Mouse (Mus musculus) lung, embryonic 14.5 days (tissue): ENCODE results near the gene Gm11146. TPM values are rescaled to one million over a fixed set of nuclear protein-coding genes. Genes with fewer than 3 reads are reported as not detected.

Experiments used
- ATAC-seq: fragments of 200-750 bp; cut with Nextera tagmentation; 2 replicates; pipeline ENCODE4 v1.8.0; 2017; ENCODE audit warnings: mild to moderate bottlenecking, moderate TSS enrichment, moderate library complexity; ENCODE audit not compliant: insufficient read depth
- DNase-seq: peaks from one replicate; pipeline ENCODE4 v3.0.0-alpha.2; 2015
- H3K27ac ChIP-seq: fragments of 300-500 bp; sonication (generic); 2 replicates; pipeline ENCODE4 v1.5.1; 2014; ENCODE audit warnings: low read depth, mild to moderate bottlenecking, moderate library complexity
- H3K27me3 ChIP-seq: fragments of 300-500 bp; sonication (generic); 2 replicates; pipeline ENCODE4 v1.6.1; 2014; ENCODE audit warnings: low read length, control low read depth; ENCODE audit not compliant: insufficient read depth
- H3K36me3 ChIP-seq: fragments of 300-500 bp; sonication (generic); 2 replicates; pipeline ENCODE4 v1.6.1; 2014; ENCODE audit warnings: control low read depth; ENCODE audit not compliant: insufficient read depth
- H3K4me1 ChIP-seq: fragments of 300-500 bp; sonication (generic); 2 replicates; pipeline ENCODE4 v1.6.1; 2014; ENCODE audit warnings: antibody characterized with exemption, control low read depth; ENCODE audit not compliant: insufficient read depth
- H3K4me2 ChIP-seq: fragments of 300-500 bp; sonication (generic); 2 replicates; pipeline ENCODE4 v1.6.1; 2014; ENCODE audit warnings: mild to moderate bottlenecking
- H3K4me3 ChIP-seq: fragments of 300-500 bp; sonication (generic); 2 replicates; pipeline ENCODE4 v1.5.1; 2014; ENCODE audit warnings: low read depth, low read length
- H3K9ac ChIP-seq: fragments of 300-500 bp; sonication (generic); 2 replicates; pipeline ENCODE4 v1.6.1; 2014
- H3K9me3 ChIP-seq: fragments of 300-500 bp; sonication (generic); 2 replicates; pipeline ENCODE4 v1.6.1; 2016; ENCODE audit warnings: low read depth, low read length, control low read depth
- CTCF ChIP-seq: IDR thresholded peaks from 2 replicates; pipeline ENCODE4 v1.5.1; 2016; ENCODE audit warnings: antibody characterized with exemption, low read depth
- WGBS: fragments of 180-500 bp; shearing (Covaris S2); extraction: QIAGEN DNeasy Blood & Tissue Kit; methylation state at CpG from one replicate; pipeline ENCODE4 v1.1.7; 2014; 5-methylcytosine and 5-hydroxymethylcytosine counted together
- microRNA counts: library from miRNA; unstranded; fragments of <30 nt; microRNA quantifications from one replicate; lab custom pipeline; 2016
- microRNA-seq: library from miRNA; unstranded; fragments of <30 nt; microRNA quantifications from one replicate; pipeline ENCODE4, GENCODE M21; 2016; ENCODE audit warnings: borderline number of aligned reads
- polyA plus RNA-seq: library from polyadenylated mRNA; unstranded; fragments of >200 nt; fragmentation: Nextera tagmentation; extraction: Ambion mirVana; gene quantifications from 2 replicates; pipeline ENCODE4 v1.2.1, GENCODE M21; 2014

The Gm11146 gene
- polyA plus RNA-seq, 1 experiment from 2014 or later: not detected

DNA sequence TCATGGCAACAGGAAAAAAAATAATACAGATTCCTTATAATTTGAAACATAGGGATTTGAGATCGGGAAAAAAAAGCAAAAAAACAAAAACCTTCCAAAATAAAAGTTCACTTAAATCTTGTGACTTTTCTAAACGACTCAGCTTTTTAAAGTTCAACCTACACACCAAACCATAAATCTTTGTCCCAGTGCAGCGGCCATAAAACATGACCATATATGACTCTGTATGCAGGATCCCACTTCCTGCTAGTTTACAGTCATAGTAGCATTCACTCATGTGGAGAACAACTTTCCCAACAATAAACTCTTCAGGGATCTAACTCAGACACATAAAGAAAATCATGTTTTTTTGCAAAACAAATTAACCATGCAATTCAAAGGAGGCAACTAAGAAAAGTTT, 39.0 kb downstream of the Gm11146 start:
- Histone ChIP-seq H3K27ac (no peak overlapping the region), H3K36me3 (no peaks in the 10 kb centered on the region), H3K9me3 (no peaks in the 10 kb centered on the region), H3K9ac (no peak overlapping the region), H3K4me1 (no peaks in the 10 kb centered on the region), H3K27me3 (no peaks in the 10 kb centered on the region), H3K4me3 (no peak overlapping the region), H3K4me2 (no peak overlapping the region)
- no peak for TF ChIP-seq CTCF
- ATAC-seq (no peak), DNase-seq (no peak)
- 78% methylated on average over 3 of the region's 3 CpGs for WGBS

GRCm38 (mm10) chr16:77556446-77557105, 45.3 kb downstream of the Gm11146 start:
- H3K4me1 ChIP-seq: no peaks in the 10 kb centered on the region
- H3K4me2 ChIP-seq: no peak overlapping the region
- no peak overlapping the region for H3K9ac ChIP-seq
- no peak overlapping the region for H3K4me3 ChIP-seq
- no peaks in the 10 kb centered on the region for H3K9me3 ChIP-seq
- no peaks in the 10 kb centered on the region for H3K36me3 ChIP-seq
- no peak for TF ChIP-seq CTCF
- H3K27ac ChIP-seq: no peak overlapping the region
- ATAC-seq: no peak
- no peak for DNase-seq
- no peaks in the 10 kb centered on the region for H3K27me3 ChIP-seq
- WGBS: 88% methylated on average over 10 of the region's 10 CpGs

GRCm38 (mm10) chr16:77551051-77551450, 50.8 kb downstream of the Gm11146 start:
- DNase-seq (no peak), ATAC-seq (no peak)
- Histone ChIP-seq H3K9ac (no peak overlapping the region), H3K4me3 (no peak overlapping the region), H3K4me2 (no peak overlapping the region), H3K4me1 (no peaks in the 10 kb centered on the region), H3K27ac (no peak overlapping the region), H3K9me3 (no peaks in the 10 kb centered on the region), H3K27me3 (no peaks in the 10 kb centered on the region), H3K36me3 (no peaks in the 10 kb centered on the region)
- 77% methylated on average over 3 of the region's 3 CpGs for WGBS
- no peak for TF ChIP-seq CTCF

MicroRNAs within 50 kb of the gene (microRNA counts, 519-probe panel; counts per million panel counts)
- microRNA mmu-miR-125b-5p (lab: Ali Mortazavi, UCI) (5,073 counts per million, percentile 96 among the panel's probes with 10 or more counts), microRNA mmu-miR-99a (lab: Ali Mortazavi, UCI) (4,318 counts per million, percentile 89 among the panel's probes with 10 or more counts)

Small RNA genes within 50 kb of the gene (microRNA-seq; reads per million reads assigned to microRNA genes)
- 497 reads per million, percentile 66 among the genes with 10 or more reads in this experiment for gene Mir125b-2
- 47,833 reads per million, percentile 99 among the genes with 10 or more reads in this experiment for gene Mir99a
- 134 reads per million, percentile 53 among the genes with 10 or more reads in this experiment for gene Mirlet7c-1
